16 mouse cellular contexts compared by ENCODE assay signal in genomic region chr8:94262626-94263297, GRCm38 (mm10). TPM values are rescaled to one million over a fixed set of nuclear protein-coding genes. Genes with fewer than 3 reads are reported as not detected.
DNase-seq lines count a peak whose midpoint lies in the region; ATAC-seq and TF ChIP-seq lines count a peak whose summit lies in the region.
"Had no signal": no experiment of that assay in that cellular context is flagged by ENCODE, and none has a peak within 500 bp of the region (broad histone marks: within the 10 kb centered on the region; RNA-seq: fewer than 3 reads in every experiment).

No protein-coding gene starts in this region.

- H3K27me3 ChIP-seq in liver, embryonic 12.5 days (replicated peaks) = no peaks in the 10 kb centered on the region
- no peaks in the 10 kb centered on the region for H3K27me3 ChIP-seq in hindbrain, postnatal 0 days (ENCODE audit: insufficient read depth, low read length)
- H3K27me3 ChIP-seq: forebrain, embryonic 15.5 days; liver, embryonic 13.5 days; neural tube, embryonic 15.5 days had no signal

- H3K27ac ChIP-seq in gastrocnemius, adult 2 months = peak overlapping the region; percentile 38
- peak overlapping the region; percentile 17; the same call in 1 of the 2 replicates for H3K27ac ChIP-seq in liver, embryonic 12.5 days
- H3K27ac ChIP-seq in hindbrain, postnatal 0 days = no peak overlapping the region
- H3K27ac ChIP-seq: forebrain, embryonic 15.5 days; hindbrain, embryonic 10.5 days; liver, embryonic 13.5 days; macrophage; neural tube, embryonic 15.5 days had no signal

- H3K4me3 ChIP-seq in gastrocnemius, adult 2 months = no peak overlapping the region
- no peak overlapping the region for H3K4me3 ChIP-seq in liver, embryonic 12.5 days
- H3K4me3 ChIP-seq in hindbrain, postnatal 0 days (ENCODE audit: low read length) = no peak overlapping the region
- H3K4me3 ChIP-seq: forebrain, embryonic 15.5 days; hindbrain, embryonic 10.5 days; liver, embryonic 13.5 days; neural tube, embryonic 15.5 days had no signal

- no peak overlapping the region for H3K9ac ChIP-seq in liver, embryonic 12.5 days
- H3K9ac ChIP-seq in hindbrain, postnatal 0 days (replicated peaks; ENCODE audit: low read length) = no peak overlapping the region
- H3K9ac ChIP-seq: forebrain, embryonic 15.5 days; liver, embryonic 13.5 days; neural tube, embryonic 15.5 days had no signal

- intact Hi-C loops in gastrocnemius, adult 2 months (cut with DNase I) = no loop called here

- DNase-seq in gastrocnemius, adult 2 months = peak; percentile 27
- no peak for DNase-seq in gastrocnemius, postnatal 25 days
- DNase-seq in liver (no peak), MN1 (ENCODE audit: low spot score) (peak; percentile 55)
- no peak for DNase-seq in yolk sac, embryonic 10.5 days (ENCODE audit: low spot score)
- DNase-seq in hindbrain, postnatal 0 days (ENCODE audit: low spot score) = no peak
- DNase-seq: kidney, adult 11 months; liver, embryonic 13.5 days; thymus, postnatal 14 days had no signal

- ATAC-seq in liver, embryonic 12.5 days = no peak
- ATAC-seq in erythroid progenitor cell, adult 5-6 weeks (replicated peaks; ENCODE audit: low FRiP score, poor library complexity, severe bottlenecking) = peak; percentile 49; the same call in 1 of the 2 replicates
- ATAC-seq in hindbrain, postnatal 0 days = no peak
- ATAC-seq: CD4-positive, CD25-positive, alpha-beta regulatory T cell, adult 4 months; forebrain, embryonic 15.5 days had no signal

- no peak for TF ChIP-seq CTCF in gastrocnemius, adult 2 months (IDR thresholded peaks at IDR 0.05)
- no peak for TF ChIP-seq CTCF in hindbrain, postnatal 0 days (IDR thresholded peaks at IDR 0.05; ENCODE audit: low read depth)

- H3K9me3 ChIP-seq in liver, embryonic 12.5 days (replicated peaks) = no peaks in the 10 kb centered on the region
- no peaks in the 10 kb centered on the region for H3K9me3 ChIP-seq in hindbrain, postnatal 0 days (ENCODE audit: low read length)
- H3K9me3 ChIP-seq: forebrain, embryonic 15.5 days; hindbrain, embryonic 10.5 days; liver, embryonic 13.5 days; neural tube, embryonic 15.5 days had no signal

- WGBS in liver, embryonic 12.5 days (ENCODE audit: insufficient replicate concordance) = 76% methylated on average over 3 of the region's 3 CpGs
- 76% methylated on average over 3 of the region's 3 CpGs for WGBS in hindbrain, postnatal 0 days

- H3K36me3 ChIP-seq in liver, embryonic 12.5 days = no peaks in the 10 kb centered on the region
- H3K36me3 ChIP-seq in hindbrain, postnatal 0 days (ENCODE audit: insufficient read depth, low read length) = no peaks in the 10 kb centered on the region
- H3K36me3 ChIP-seq: forebrain, embryonic 15.5 days; hindbrain, embryonic 10.5 days; liver, embryonic 13.5 days; neural tube, embryonic 15.5 days had no signal

- peaks cover 9% of the 10 kb centered on the region for H3K4me1 ChIP-seq in liver, embryonic 12.5 days
- no peaks in the 10 kb centered on the region for H3K4me1 ChIP-seq in hindbrain, postnatal 0 days (ENCODE audit: insufficient read depth, low read length)

- no peak overlapping the region for H3K4me2 ChIP-seq in liver, embryonic 12.5 days
- H3K4me2 ChIP-seq in hindbrain, postnatal 0 days (ENCODE audit: low read depth, low read length) = no peak overlapping the region
- H3K4me2 ChIP-seq: forebrain, embryonic 15.5 days; liver, embryonic 13.5 days; neural tube, embryonic 15.5 days had no signal

RNA-seq across cellular contexts. Expression of gene Nup93, which starts 48.4 kb away (rescaled TPM):
- total RNA-seq in gastrocnemius, adult 2 months (2021) = 10 to 100 TPM in 1 of 2 experiments, 1 to 10 TPM in 1; 8.6 to 12.4 TPM
- total RNA-seq in gastrocnemius, postnatal 25 days (2021) = 10 to 100 TPM in 1 of 2 experiments, 1 to 10 TPM in 1; 9.8 to 10.1 TPM
- 74.6 and 77.0 TPM in 2 replicates for polyA plus RNA-seq in liver, embryonic 12.5 days (2016; fragmentation: Nextera tagmentation; extraction: Ambion mirVana)
- total RNA-seq in erythroid progenitor cell, adult 5-6 weeks (2015; ENCODE audit: low replicate concordance) = 21.8 and 22.7 TPM in 2 replicates
- 10.3 and 20.4 TPM in 2 replicates for total RNA-seq in erythroid progenitor cell, adult 5-6 weeks (2017; ENCODE audit: low replicate concordance)
- total RNA-seq in hindbrain, postnatal 0 days (2014; rRNA removed) = 33.1 and 43.3 TPM in 2 replicates
- polyA plus RNA-seq in hindbrain, postnatal 0 days (2015; fragmentation: Nextera tagmentation; extraction: Ambion mirVana) = 42.3 and 44.8 TPM in 2 replicates

Comparison
In these comparisons a context has a peak if more than half of its experiments do, and no peak if none do; other contexts are left out.
1. DNase-seq: peak in gastrocnemius, adult 2 months (single experiment) and MN1 (single experiment); none in gastrocnemius, postnatal 25 days (single experiment), liver (single experiment), yolk sac, embryonic 10.5 days (single experiment) and hindbrain, postnatal 0 days (single experiment).